Mouse (Mus musculus) midbrain, postnatal 0 days (tissue): ENCODE data around the gene Agfg2. TPM values are rescaled to one million over a fixed set of nuclear protein-coding genes. Genes with fewer than 3 reads are reported as not detected.
A peak's percentile ranks its signal among the peaks of the same experiment; 100 is the strongest.

Experiments
- ATAC-seq: fragments of 200-750 bp; cut with Nextera tagmentation; 2 replicates; pipeline ENCODE4 v1.8.0; 2017; ENCODE audit warnings: moderate number of reproducible peaks, mild to moderate bottlenecking, moderate TSS enrichment, moderate library complexity; ENCODE audit not compliant: low FRiP score
- DNase-seq: peaks from one replicate; pipeline ENCODE4 v3.0.0-alpha.2; 2015; ENCODE audit warnings: low spot score
- H3K27ac ChIP-seq: fragments of 300-500 bp; sonication (generic); 2 replicates; pipeline ENCODE4 v1.5.1; 2014; ENCODE audit warnings: low read depth, mild to moderate bottlenecking, low read length, mixed read lengths
- H3K27me3 ChIP-seq: fragments of 300-500 bp; sonication (generic); 2 replicates; pipeline ENCODE4 v1.6.1; 2014; ENCODE audit warnings: low read length, control low read depth, mixed read lengths; ENCODE audit not compliant: insufficient read depth
- H3K36me3 ChIP-seq: fragments of 300-500 bp; sonication (generic); 2 replicates; pipeline ENCODE4 v1.6.1; 2014; ENCODE audit warnings: low read length, control low read depth, mixed read lengths; ENCODE audit not compliant: insufficient read depth
- H3K4me1 ChIP-seq: fragments of 300-500 bp; sonication (generic); 2 replicates; pipeline ENCODE4 v1.6.1; 2014; ENCODE audit warnings: mild to moderate bottlenecking, control low read depth, antibody characterized with exemption, low read length, mixed read lengths; ENCODE audit not compliant: insufficient read depth
- H3K4me2 ChIP-seq: fragments of 300-500 bp; sonication (generic); 2 replicates; pipeline ENCODE4 v1.6.1; 2014; ENCODE audit warnings: low read depth, mild to moderate bottlenecking, low read length, mixed read lengths; ENCODE audit not compliant: poor library complexity, severe bottlenecking
- H3K4me3 ChIP-seq: fragments of 300-500 bp; sonication (generic); 2 replicates; pipeline ENCODE4 v1.5.1; 2014; ENCODE audit warnings: low read depth, mild to moderate bottlenecking, low read length, moderate library complexity
- H3K9ac ChIP-seq: fragments of 300-500 bp; sonication (generic); replicated peaks from 2 replicates; pipeline ENCODE4 v1.6.1; 2014; ENCODE audit warnings: mild to moderate bottlenecking, low read length, moderate library complexity, mixed read lengths; ENCODE audit not compliant: poor library complexity, severe bottlenecking
- H3K9me3 ChIP-seq: fragments of 300-500 bp; sonication (generic); 2 replicates; pipeline ENCODE4 v1.6.1; 2016; ENCODE audit warnings: low read length, control low read depth
- CTCF ChIP-seq: IDR thresholded peaks from 2 replicates; pipeline ENCODE4 v1.5.1; 2016; ENCODE audit warnings: antibody characterized with exemption, mild to moderate bottlenecking
- WGBS: fragments of 180-500 bp; shearing (Covaris S2); extraction: QIAGEN DNeasy Blood & Tissue Kit; methylation state at CpG from one replicate; pipeline ENCODE4 v1.1.7; 2014; 5-methylcytosine and 5-hydroxymethylcytosine counted together
- polyA plus RNA-seq: library from polyadenylated mRNA; unstranded; fragments of >200 nt; fragmentation: Nextera tagmentation; extraction: Ambion mirVana; gene quantifications from 2 replicates; pipeline ENCODE4 v1.2.1, GENCODE M21; 2015
- total RNA-seq: library from RNA; depleted of rRNA; stranded (reverse); fragments of >200 nt; gene quantifications from 2 replicates; pipeline ENCODE4 v1.2.3, GENCODE M21; 2014; rRNA removed

The Agfg2 gene
- total and polyA plus RNA-seq, 2 experiments from 2014 or later = 15.5 to 28.1 TPM

DNA sequence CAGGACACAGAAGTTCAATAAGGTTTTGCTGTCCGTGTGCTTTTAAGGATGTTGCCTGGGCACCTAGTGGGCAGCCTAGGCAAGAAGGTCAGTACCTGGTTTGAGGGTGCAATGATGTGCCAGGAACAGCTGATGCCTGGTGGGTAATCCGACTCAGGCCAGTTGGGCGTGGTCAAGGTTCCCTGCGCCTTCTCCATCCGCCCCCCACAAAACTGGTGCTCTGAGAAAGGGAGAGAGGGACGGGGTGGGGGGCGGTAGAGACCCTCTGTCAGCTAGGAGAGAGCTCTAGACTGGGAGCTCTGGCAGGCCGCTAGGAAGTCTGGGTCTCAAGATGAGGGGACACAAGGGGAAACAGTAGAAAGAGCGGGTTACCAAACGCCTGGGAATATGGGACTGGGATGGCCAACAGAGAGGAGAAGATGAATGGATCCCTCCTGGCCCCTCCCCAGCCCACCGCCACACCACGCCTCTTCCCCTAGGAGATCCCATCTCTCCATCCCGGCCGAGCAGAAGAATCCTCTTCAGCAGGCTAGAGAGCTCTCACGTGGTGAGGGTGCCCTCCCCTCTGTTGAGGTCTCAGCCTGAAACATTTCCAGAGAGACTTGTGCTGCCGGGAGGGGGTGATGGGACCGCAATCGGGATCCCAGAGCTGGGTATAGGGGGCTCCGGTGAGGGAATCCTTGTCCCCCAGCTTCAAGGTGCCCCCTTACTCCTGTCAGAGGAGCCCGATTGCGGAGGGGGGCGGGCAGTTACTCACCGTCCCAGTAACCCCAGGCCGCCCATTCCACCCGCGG, 76.5 kb downstream of the Agfg2 start:
- no peak for ATAC-seq
- Histone ChIP-seq H3K9me3 (no peaks in the 10 kb centered on the region), H3K4me1 (no peaks in the 10 kb centered on the region; the same call in 1 of the 2 replicates), H3K4me3 (peak overlapping the region; percentile 15; the same call in 1 of the 2 replicates), H3K27ac (no peak overlapping the region), H3K36me3 (no peaks in the 10 kb centered on the region), H3K27me3 (peaks cover 8% of the 10 kb centered on the region), H3K9ac (0 out of 2 replicates have a peak overlapping the region, but pooled peaks have one; percentile 29), H3K4me2 (peak overlapping the region; percentile 30)
- WGBS = 18% methylated on average over 26 of the region's 26 CpGs
- no peak for DNase-seq
- TF ChIP-seq CTCF = no peak

DNA sequence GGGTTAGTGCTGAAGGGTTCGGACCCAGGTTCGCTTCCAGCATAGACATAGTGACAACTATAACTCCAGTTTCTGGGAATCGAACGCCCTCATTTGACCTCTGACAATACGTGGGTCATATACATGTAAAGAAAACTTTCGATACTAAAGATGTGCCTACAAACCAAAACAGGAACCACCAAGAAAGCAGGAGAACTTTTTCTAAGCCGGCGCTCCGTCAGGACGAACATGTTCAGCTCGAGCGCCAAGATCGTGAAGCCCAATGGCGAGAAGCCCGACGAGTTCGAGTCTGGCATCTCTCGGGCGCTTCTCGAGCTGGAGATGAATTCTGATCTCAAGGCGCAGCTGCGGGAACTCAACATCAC, 83.2 kb downstream of the Agfg2 start:
- no peaks in the 10 kb centered on the region for H3K27me3 ChIP-seq
- 0 out of 2 replicates have a peak overlapping the region, but pooled peaks have one; percentile 72 for H3K27ac ChIP-seq
- no peak for DNase-seq
- no peaks in the 10 kb centered on the region for H3K9me3 ChIP-seq
- no peak for TF ChIP-seq CTCF
- peak overlapping the region; percentile 81 for H3K4me3 ChIP-seq
- 0 out of 2 replicates have a peak, but pooled peaks cover 3% of the 10 kb centered on the region for H3K36me3 ChIP-seq
- ATAC-seq = no peak
- 0 out of 2 replicates have a peak overlapping the region, but pooled peaks have one; percentile 19 for H3K9ac ChIP-seq
- WGBS = 0% methylated on average over 22 of the region's 22 CpGs
- peak overlapping the region; percentile 61 for H3K4me2 ChIP-seq
- peaks cover 10% of the 10 kb centered on the region; the same call in 1 of the 2 replicates for H3K4me1 ChIP-seq

DNA sequence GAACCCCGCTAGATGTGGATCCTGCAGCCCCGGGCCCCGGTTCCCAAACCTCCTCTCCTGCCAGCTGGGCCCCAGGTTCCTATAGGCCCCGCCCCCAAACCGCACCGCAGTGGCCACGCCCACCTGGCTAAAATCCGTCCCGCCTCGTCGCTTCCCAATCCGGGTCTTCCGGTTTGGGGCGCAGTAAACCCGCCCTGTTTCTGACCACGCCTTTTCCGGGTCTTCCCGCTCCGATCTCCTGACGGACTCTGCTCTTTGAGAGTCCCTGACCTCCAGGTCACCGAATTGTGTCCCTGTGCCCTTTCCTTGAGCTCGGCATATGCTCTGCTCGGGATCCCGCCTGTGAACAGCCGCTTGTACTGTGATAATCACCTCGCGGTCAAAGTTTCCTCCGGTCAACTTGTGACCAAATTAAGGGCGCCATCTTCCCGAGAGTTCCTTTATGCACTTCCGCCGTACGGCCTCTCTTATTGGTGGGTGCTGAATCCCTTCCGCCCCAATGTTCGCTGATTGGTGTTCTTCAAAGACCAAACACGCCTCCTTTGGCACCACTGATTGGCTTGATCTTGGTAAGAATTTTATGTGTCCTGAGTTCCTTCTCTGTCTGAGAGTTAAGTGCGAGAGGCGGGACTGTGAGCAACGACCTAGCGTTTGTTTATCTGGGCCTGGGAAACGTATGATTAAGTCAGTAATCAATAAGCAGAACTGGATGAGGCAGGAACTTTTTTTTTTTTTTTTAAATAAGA, 83.7 kb downstream of the Agfg2 start, which contains the start of gene Mospd3:
Gene Mospd3 (minus strand): TSS at position 440 of the 746 bp plus-strand sequence.
- ATAC-seq = peak; percentile 95
- peak; percentile 23 for TF ChIP-seq CTCF

More for the DNA sequence above, 83.7 kb downstream of the Agfg2 start, which contains the start of gene Mospd3:
- Histone ChIP-seq H3K9ac (peak within 1 kb of the TSS; percentile 85), H3K4me3 (peak within 1 kb of the TSS; percentile 81), H3K4me2 (peak within 1 kb of the TSS; percentile 96), H3K27ac (peak within 1 kb of the TSS; percentile 72), H3K27me3 (no peaks in the 10 kb centered on the region), H3K36me3 (0 out of 2 replicates have a peak, but pooled peaks cover 3% of the 10 kb centered on the region), H3K9me3 (no peaks in the 10 kb centered on the region), H3K4me1 (peaks cover 10% of the 10 kb centered on the region; the same call in 1 of the 2 replicates)
- peak; percentile 99 for DNase-seq
- whole genome bisulfite sequencing = under 1% methylated on average over 41 of the region's 41 CpGs

Other genes with a start within 250 kb of the Agfg2 start
- 0.85 and 0.99 TPM in 2 replicates for gene Zan, start 207.7 kb downstream of the Agfg2 start, total RNA-seq
- gene Zan, start 207.7 kb downstream of the Agfg2 start, polyA plus RNA-seq = 0.31 and 0.49 TPM in 2 replicates
- gene Pop7, start 182.2 kb downstream of the Agfg2 start, total RNA-seq = 73.2 and 95.3 TPM in 2 replicates
- gene Pop7, start 182.2 kb downstream of the Agfg2 start, polyA plus RNA-seq = 91.5 and 95.6 TPM in 2 replicates
- 23.6 and 30.8 TPM in 2 replicates for gene Gigyf1, start 166.2 kb downstream of the Agfg2 start, total RNA-seq
- 16.3 and 17.8 TPM in 2 replicates for gene Gigyf1, start 166.2 kb downstream of the Agfg2 start, polyA plus RNA-seq
- not detected in 2 replicates for gene Epo, start 151.5 kb downstream of the Agfg2 start, total RNA-seq
- gene Epo, start 151.5 kb downstream of the Agfg2 start, polyA plus RNA-seq = not detected in 2 replicates
- 1,154 and 1,456 TPM in 2 replicates for gene Gnb2, start 151.2 kb downstream of the Agfg2 start, total RNA-seq
- 590 and 632 TPM in 2 replicates for gene Gnb2, start 151.2 kb downstream of the Agfg2 start, polyA plus RNA-seq
- 248 and 270 TPM in 2 replicates for gene Actl6b, start 131.2 kb downstream of the Agfg2 start, total RNA-seq
- gene Actl6b, start 131.2 kb downstream of the Agfg2 start, polyA plus RNA-seq = 264 and 287 TPM in 2 replicates
- gene Tfr2, start 114.9 kb downstream of the Agfg2 start, total RNA-seq = 22.3 and 29.6 TPM in 2 replicates
- gene Tfr2, start 114.9 kb downstream of the Agfg2 start, polyA plus RNA-seq = 21.7 and 22.7 TPM in 2 replicates
- 17.7 and 18.5 TPM in 2 replicates for gene Mospd3, start 83.7 kb downstream of the Agfg2 start, total RNA-seq
- 70.5 and 71.3 TPM in 2 replicates for gene Mospd3, start 83.7 kb downstream of the Agfg2 start, polyA plus RNA-seq
- gene Pcolce, start 70.9 kb downstream of the Agfg2 start, total RNA-seq = 18.6 and 19.4 TPM in 2 replicates
- 16.7 and 19.6 TPM in 2 replicates for gene Pcolce, start 70.9 kb downstream of the Agfg2 start, polyA plus RNA-seq
- gene Fbxo24, start 55.7 kb downstream of the Agfg2 start, total RNA-seq = 0.28 TPM in 1 of 2 replicates, not detected in the other
- 0.09 and 0.10 TPM in 2 replicates for gene Fbxo24, start 55.7 kb downstream of the Agfg2 start, polyA plus RNA-seq
- gene Lrch4, start 55.6 kb downstream of the Agfg2 start, total RNA-seq = 13.1 and 14.5 TPM in 2 replicates
- 13.1 and 15.9 TPM in 2 replicates for gene Lrch4, start 55.6 kb downstream of the Agfg2 start, polyA plus RNA-seq
- 0.99 and 4.1 TPM in 2 replicates for gene Gm20605, start 55.6 kb downstream of the Agfg2 start, total RNA-seq
- 4.4 and 6.5 TPM in 2 replicates for gene Gm20605, start 55.6 kb downstream of the Agfg2 start, polyA plus RNA-seq
- 3.3 and 4.9 TPM in 2 replicates for gene Sap25, start 43.4 kb downstream of the Agfg2 start, total RNA-seq
- gene Sap25, start 43.4 kb downstream of the Agfg2 start, polyA plus RNA-seq = 3.2 TPM in 2 replicates
- gene Irs3, start 39.0 kb downstream of the Agfg2 start, total RNA-seq = 1.2 TPM in 1 of 2 replicates, not detected in the other
- 0.27 and 0.37 TPM in 2 replicates for gene Irs3, start 39.0 kb downstream of the Agfg2 start, polyA plus RNA-seq
- 230 and 261 TPM in 2 replicates for gene Nyap1, start 56.9 kb upstream of the Agfg2 start, total RNA-seq
- 47.0 and 50.1 TPM in 2 replicates for gene Nyap1, start 56.9 kb upstream of the Agfg2 start, polyA plus RNA-seq
- gene Tsc22d4, start 61.0 kb upstream of the Agfg2 start, total RNA-seq = 188 and 320 TPM in 2 replicates
- gene Tsc22d4, start 61.0 kb upstream of the Agfg2 start, polyA plus RNA-seq = 157 and 179 TPM in 2 replicates
- gene Ppp1r35, start 94.1 kb upstream of the Agfg2 start, total RNA-seq = 32.5 and 42.1 TPM in 2 replicates
- gene Ppp1r35, start 94.1 kb upstream of the Agfg2 start, polyA plus RNA-seq = 38.8 and 47.8 TPM in 2 replicates
- 40.8 and 46.0 TPM in 2 replicates for gene Mepce, start 102.9 kb upstream of the Agfg2 start, total RNA-seq
- 16.1 and 17.6 TPM in 2 replicates for gene Mepce, start 102.9 kb upstream of the Agfg2 start, polyA plus RNA-seq
- 5.8 and 7.7 TPM in 2 replicates for gene Zcwpw1, start 103.1 kb upstream of the Agfg2 start, total RNA-seq
- 9.0 and 9.4 TPM in 2 replicates for gene Zcwpw1, start 103.1 kb upstream of the Agfg2 start, polyA plus RNA-seq
- not detected in 2 replicates for gene Pilra, start 151.6 kb upstream of the Agfg2 start, total RNA-seq
- gene Pilra, start 151.6 kb upstream of the Agfg2 start, polyA plus RNA-seq = 0.09 and 0.29 TPM in 2 replicates
- gene Pilrb1, start 173.4 kb upstream of the Agfg2 start, total RNA-seq = not detected in 2 replicates
- not detected in 2 replicates for gene Pilrb1, start 173.4 kb upstream of the Agfg2 start, polyA plus RNA-seq
- not detected in 2 replicates for gene Pilrb2, start 187.1 kb upstream of the Agfg2 start, total RNA-seq
- gene Pilrb2, start 187.1 kb upstream of the Agfg2 start, polyA plus RNA-seq = 0.16 TPM in 1 of 2 replicates, not detected in the other
- gene Cyp3a13, start 236.9 kb upstream of the Agfg2 start, total RNA-seq = not detected in 2 replicates
- not detected in 2 replicates for gene Cyp3a13, start 236.9 kb upstream of the Agfg2 start, polyA plus RNA-seq